Mouse (Mus musculus) forebrain, embryonic 12.5 days (tissue): ENCODE measurements around the gene Alg11. TPM values are rescaled to one million over a fixed set of nuclear protein-coding genes. Genes with fewer than 3 reads are reported as not detected.

Source experiments
- ATAC-seq: fragments of 200-750 bp; cut with Nextera tagmentation; 2 replicates; pipeline ENCODE4 v1.8.0; 2017; ENCODE audit warnings: moderate TSS enrichment; ENCODE audit not compliant: low FRiP score
- H3K27ac ChIP-seq: fragments of 300-500 bp; sonication (generic); 2 replicates; pipeline ENCODE4 v1.5.1; 2016; ENCODE audit warnings: mild to moderate bottlenecking
- H3K27me3 ChIP-seq: fragments of 300-500 bp; sonication (generic); 2 replicates; pipeline ENCODE4 v1.6.1; 2016; ENCODE audit warnings: mild to moderate bottlenecking
- H3K36me3 ChIP-seq: fragments of 300-500 bp; sonication (generic); replicated peaks from 2 replicates; pipeline ENCODE4 v1.6.1; 2016; ENCODE audit warnings: mild to moderate bottlenecking
- H3K4me1 ChIP-seq: fragments of 300-500 bp; sonication (generic); 2 replicates; pipeline ENCODE4 v1.6.1; 2016
- H3K4me2 ChIP-seq: fragments of 300-500 bp; sonication (generic); 2 replicates; pipeline ENCODE4 v1.6.1; 2016; ENCODE audit warnings: mild to moderate bottlenecking, moderate library complexity
- H3K4me3 ChIP-seq: fragments of 300-500 bp; sonication (generic); replicated peaks from 2 replicates; pipeline ENCODE4 v1.5.1; 2016; ENCODE audit warnings: mild to moderate bottlenecking
- H3K9ac ChIP-seq: fragments of 300-500 bp; sonication (generic); 2 replicates; pipeline ENCODE4 v1.6.1; 2016; ENCODE audit warnings: mild to moderate bottlenecking
- H3K9me3 ChIP-seq: fragments of 300-500 bp; sonication (generic); 2 replicates; pipeline ENCODE4 v1.6.1; 2016
- WGBS: fragments of 180-500 bp; shearing (Covaris S2); methylation state at CpG from one replicate; pipeline ENCODE4 v1.1.7; 2016; 5-methylcytosine and 5-hydroxymethylcytosine counted together
- polyA plus RNA-seq: library from polyadenylated mRNA; unstranded; fragments of >200 nt; fragmentation: Nextera tagmentation; extraction: Ambion mirVana; gene quantifications from 2 replicates; pipeline ENCODE4 v1.2.1, GENCODE M21; 2016

Gene Alg11
- polyA plus RNA-seq, 1 experiment from 2014 or later: 15.4 TPM

DNA sequence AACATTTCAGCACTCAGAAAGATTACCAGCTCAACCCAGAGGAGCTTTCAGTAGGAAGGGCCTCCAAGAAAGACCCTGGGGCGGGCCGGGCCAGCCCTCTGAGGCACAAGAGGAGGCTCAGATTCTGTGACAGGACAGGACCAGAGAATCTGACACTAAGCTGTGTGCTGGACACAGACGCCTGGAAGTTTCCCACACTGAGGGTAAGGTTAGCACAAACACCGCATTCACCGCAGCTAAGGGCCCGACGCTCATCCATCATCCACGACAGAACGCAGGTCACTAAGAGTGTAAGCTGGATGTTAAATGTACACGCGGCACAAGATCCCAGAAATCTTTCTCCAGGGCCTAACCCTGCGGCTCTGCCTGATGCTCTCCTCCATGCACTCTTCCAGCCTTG is 16.8 kb upstream of the Alg11 start:
- no peaks in the 10 kb centered on the region for H3K27me3 ChIP-seq
- no peak overlapping the region for H3K4me3 ChIP-seq
- H3K4me2 ChIP-seq: no peak overlapping the region
- WGBS: 69% methylated on average over 12 of the region's 12 CpGs
- no peak overlapping the region for H3K27ac ChIP-seq
- H3K9me3 ChIP-seq: no peaks in the 10 kb centered on the region
- no peaks in the 10 kb centered on the region for H3K36me3 ChIP-seq
- H3K4me1 ChIP-seq: peaks cover 9% of the 10 kb centered on the region
- ATAC-seq: no peak
- H3K9ac ChIP-seq: no peak overlapping the region

GRCm38 (mm10) chr8:22047699-22048464 is 12.6 kb upstream of the Alg11 start:
- Histone ChIP-seq H3K9ac (no peak overlapping the region), H3K4me2 (no peak overlapping the region), H3K9me3 (no peaks in the 10 kb centered on the region), H3K4me3 (no peak overlapping the region), H3K27me3 (no peaks in the 10 kb centered on the region), H3K27ac (no peak overlapping the region), H3K36me3 (no peaks in the 10 kb centered on the region), H3K4me1 (no peaks in the 10 kb centered on the region)
- WGBS: 77% methylated on average over 2 of the region's 2 CpGs
- ATAC-seq: 0 out of 2 replicates have a peak, but pooled peaks have one; percentile 61

DNA sequence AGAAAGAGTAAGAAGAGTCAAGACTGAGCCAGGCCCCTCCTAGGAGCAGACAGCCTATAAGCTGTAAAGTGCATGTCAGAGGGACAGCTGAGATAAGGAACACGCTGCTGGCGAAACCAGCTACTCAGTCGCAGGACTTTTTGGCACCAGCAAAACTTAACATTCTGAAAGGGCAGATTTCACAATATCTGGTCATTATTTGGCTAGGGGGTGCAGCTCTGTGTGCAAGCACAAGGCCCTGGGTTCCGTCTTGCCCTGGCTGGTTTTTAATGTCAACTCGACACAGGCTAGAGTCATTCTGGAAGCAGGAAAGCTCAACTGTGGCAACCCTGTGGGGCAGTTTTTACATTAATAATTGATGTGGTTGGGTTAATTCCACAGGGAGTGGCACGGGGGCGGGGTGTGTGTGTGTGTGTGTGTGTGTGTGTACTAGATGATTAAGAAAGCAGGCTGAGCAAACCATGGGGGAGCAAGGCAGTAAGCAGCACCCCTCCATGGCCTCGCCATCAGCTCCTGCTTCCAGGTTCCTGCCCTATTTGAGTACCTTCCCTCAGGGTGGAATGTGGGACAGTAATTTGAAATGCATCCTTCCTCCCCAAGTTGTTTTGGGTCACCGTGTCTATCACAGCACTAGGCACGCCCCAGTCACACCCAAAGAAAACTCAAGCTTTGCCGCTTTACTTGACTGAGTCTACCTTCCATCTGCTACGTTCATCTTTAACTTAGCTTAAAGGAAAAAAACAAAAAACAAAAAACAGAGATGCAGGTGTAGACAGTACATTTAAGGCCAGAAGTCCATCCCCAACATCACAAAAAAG is 5.6 kb upstream of the Alg11 start:
- Histone ChIP-seq H3K9me3 (no peaks in the 10 kb centered on the region), H3K4me3 (no peak overlapping the region), H3K27ac (no peak overlapping the region), H3K9ac (no peak overlapping the region), H3K4me1 (peaks cover 2% of the 10 kb centered on the region; the same call in 1 of the 2 replicates), H3K27me3 (peaks cover 13% of the 10 kb centered on the region), H3K4me2 (no peak overlapping the region), H3K36me3 (no peaks in the 10 kb centered on the region)
- 90% methylated on average over 12 of the region's 12 CpGs for WGBS
- ATAC-seq: no peak

GRCm38 (mm10) chr8:22055492-22055877 is 5.0 kb upstream of the Alg11 start:
- Histone ChIP-seq H3K9ac (no peak overlapping the region), H3K27me3 (peaks cover 13% of the 10 kb centered on the region), H3K27ac (no peak overlapping the region), H3K4me2 (no peak overlapping the region), H3K4me3 (no peak overlapping the region), H3K4me1 (peaks cover 2% of the 10 kb centered on the region; the same call in 1 of the 2 replicates), H3K36me3 (no peaks in the 10 kb centered on the region), H3K9me3 (no peaks in the 10 kb centered on the region)
- no peak for ATAC-seq
- WGBS: 93% methylated on average over 2 of the region's 2 CpGs

GRCm38 (mm10) chr8:22056850-22057249 is 3.7 kb upstream of the Alg11 start:
- H3K36me3 ChIP-seq: no peaks in the 10 kb centered on the region
- H3K9me3 ChIP-seq: no peaks in the 10 kb centered on the region
- H3K27me3 ChIP-seq: peaks cover 13% of the 10 kb centered on the region
- no peak overlapping the region for H3K4me2 ChIP-seq
- no peak for ATAC-seq
- peaks cover 7% of the 10 kb centered on the region; the same call in 1 of the 2 replicates for H3K4me1 ChIP-seq
- no peak overlapping the region for H3K4me3 ChIP-seq
- H3K9ac ChIP-seq: no peak overlapping the region
- 76% methylated on average over 3 of the region's 3 CpGs for WGBS
- no peak overlapping the region for H3K27ac ChIP-seq

- Histone ChIP-seq H3K4me3 (no peak overlapping the region), H3K27ac (no peak overlapping the region), H3K9ac (no peak overlapping the region), H3K4me2 (no peak overlapping the region), H3K4me1 (peaks cover 7% of the 10 kb centered on the region; the same call in 1 of the 2 replicates), H3K27me3 (peaks cover 13% of the 10 kb centered on the region), H3K9me3 (no peaks in the 10 kb centered on the region), H3K36me3 (peaks cover 10% of the 10 kb centered on the region)
- WGBS: 73% methylated on average over 9 of the region's 9 CpGs
- ATAC-seq: no peak
Measured at GRCm38 (mm10) chr8:22058368-22058767, 2.2 kb upstream of the Alg11 start.

- Histone ChIP-seq H3K4me3 (peak overlapping the region; percentile 66), H3K36me3 (peaks cover 16% of the 10 kb centered on the region), H3K4me2 (peak overlapping the region; percentile 85), H3K27me3 (peaks cover 13% of the 10 kb centered on the region), H3K4me1 (peaks cover 7% of the 10 kb centered on the region; the same call in 1 of the 2 replicates), H3K27ac (no peak overlapping the region), H3K9me3 (no peaks in the 10 kb centered on the region), H3K9ac (peak overlapping the region; percentile 63; the same call in 1 of the 2 replicates)
- 29% methylated on average over 11 of the region's 11 CpGs for WGBS
- no peak for ATAC-seq
Measured at GRCm38 (mm10) chr8:22059153-22059738, 1.3 kb upstream of the Alg11 start.

- under 1% methylated on average over 41 of the region's 46 CpGs for WGBS
- H3K27ac ChIP-seq: no peak within 1 kb of the TSS
Measured at GRCm38 (mm10) chr8:22059821-22060445, 588 bp upstream of the Alg11 start, which contains the start of gene Atp7b. Gene Atp7b (minus strand): TSS chr8:22060305.

GRCm38 (mm10) chr8:22061126-22061525 is 605 bp downstream of the Alg11 start:
- no peak for ATAC-seq
- Histone ChIP-seq H3K27ac (no peak overlapping the region), H3K9me3 (no peaks in the 10 kb centered on the region), H3K4me2 (peak overlapping the region; percentile 85), H3K9ac (peak overlapping the region; percentile 54), H3K4me3 (peak overlapping the region; percentile 66), H3K4me1 (peaks cover 7% of the 10 kb centered on the region; the same call in 1 of the 2 replicates), H3K36me3 (peaks cover 33% of the 10 kb centered on the region), H3K27me3 (peaks cover 13% of the 10 kb centered on the region)
- 6% methylated on average over 3 of the region's 3 CpGs for WGBS

More at GRCm38 (mm10) chr8:22059821-22060445, 588 bp upstream of the Alg11 start, which contains the start of gene Atp7b:
- Histone ChIP-seq H3K9me3 (no peaks in the 10 kb centered on the region), H3K9ac (peak within 1 kb of the TSS; percentile 63), H3K27me3 (peaks cover 13% of the 10 kb centered on the region), H3K4me2 (peak within 1 kb of the TSS; percentile 85), H3K4me1 (peaks cover 7% of the 10 kb centered on the region; the same call in 1 of the 2 replicates), H3K36me3 (peaks cover 21% of the 10 kb centered on the region), H3K4me3 (peak within 1 kb of the TSS; percentile 66)
- ATAC-seq: peak; percentile 93

- ATAC-seq: no peak
- no peaks in the 10 kb centered on the region for H3K27me3 ChIP-seq
- H3K4me3 ChIP-seq: no peak overlapping the region
- no peak overlapping the region for H3K9ac ChIP-seq
- H3K36me3 ChIP-seq: no peaks in the 10 kb centered on the region
- H3K4me2 ChIP-seq: no peak overlapping the region
- no peaks in the 10 kb centered on the region for H3K4me1 ChIP-seq
- no peak overlapping the region for H3K27ac ChIP-seq
- no peaks in the 10 kb centered on the region for H3K9me3 ChIP-seq
- 88% methylated on average over 9 of the region's 9 CpGs for WGBS
Measured at GRCm38 (mm10) chr8:22079313-22080007, 18.9 kb downstream of the Alg11 start.

DNA sequence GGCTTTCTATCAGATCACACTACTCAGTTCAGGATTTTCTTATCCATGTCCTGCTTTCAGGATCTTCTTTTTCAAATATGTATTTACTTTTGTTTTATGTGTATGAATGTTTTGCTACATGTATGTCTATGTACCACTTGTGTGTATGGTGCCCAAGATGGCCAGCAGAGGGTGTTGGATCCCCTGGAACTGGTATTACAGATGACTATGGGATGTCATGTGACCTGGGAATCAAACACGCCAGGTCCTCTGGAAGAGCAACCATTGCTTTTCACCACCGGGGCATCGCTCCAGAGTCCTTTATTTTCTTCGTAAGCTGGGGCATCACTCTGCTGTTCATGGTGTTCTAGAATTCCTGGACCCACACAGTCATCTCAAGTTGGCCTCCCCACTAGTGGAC is 28.7 kb downstream of the Alg11 start:
- H3K4me1 ChIP-seq: no peaks in the 10 kb centered on the region
- H3K9ac ChIP-seq: no peak overlapping the region
- H3K4me3 ChIP-seq: no peak overlapping the region
- H3K4me2 ChIP-seq: no peak overlapping the region
- no peaks in the 10 kb centered on the region for H3K9me3 ChIP-seq
- no peak overlapping the region for H3K27ac ChIP-seq
- 93% methylated on average over 4 of the region's 4 CpGs for WGBS
- ATAC-seq: no peak
- H3K36me3 ChIP-seq: no peaks in the 10 kb centered on the region
- H3K27me3 ChIP-seq: no peaks in the 10 kb centered on the region
